Mouse (Mus musculus) MEL (cell line): ENCODE measurements around the gene S1pr4. TPM values are rescaled to one million over a fixed set of nuclear protein-coding genes. Genes with fewer than 3 reads are reported as not detected.

Source experiments
- DNase-seq: peaks from one replicate; pipeline ENCODE4 v3.0.0; 2011; ENCODE audit warnings: low read depth, low spot score
- H3K27ac ChIP-seq: 2 replicates; pipeline ENCODE4 v1.5.1; 2012; ENCODE audit warnings: low read depth, mild to moderate bottlenecking, control low read depth, low read length, moderate library complexity; ENCODE audit not compliant: control insufficient read depth
- H3K27me3 ChIP-seq, 2 experiments: fragments of 150-350 bp in 1 of 2; sonication (generic) in 1 of 2; 2 replicates each; pipeline ENCODE4 v1.6.1; 2012; ENCODE audit warnings: low read length in 2 of 2, mild to moderate bottlenecking in 2 of 2, improper control_type of control experiment in 1 of 2, moderate library complexity in 1 of 2; ENCODE audit not compliant: insufficient read depth in 2 of 2, control insufficient read depth in 1 of 2
- H3K36me3 ChIP-seq, 2 experiments: 2 replicates each; pipeline ENCODE4 v1.6.1; 2012 to 2014; ENCODE audit warnings: low read length in 2 of 2, improper control_type of control experiment in 1 of 2, inconsistent platforms in 1 of 2, mild to moderate bottlenecking in 1 of 2; ENCODE audit not compliant: insufficient read depth in 2 of 2, control insufficient read depth in 1 of 2
- H3K4me1 ChIP-seq, 2 experiments: fragments of 150-350 bp in 1 of 2; sonication (generic) in 1 of 2; 2 replicates each; pipeline ENCODE4 v1.6.1; 2012; ENCODE audit warnings: low read length in 2 of 2, improper control_type of control experiment in 1 of 2, mild to moderate bottlenecking in 1 of 2; ENCODE audit not compliant: insufficient read depth in 2 of 2, control insufficient read depth in 1 of 2
- H3K4me3 ChIP-seq, 2 experiments: fragments of 150-350 bp in 1 of 2; sonication (generic) in 1 of 2; 2 replicates each; pipeline ENCODE4 v1.5.1; 2012; ENCODE audit warnings: low read depth in 2 of 2, low read length in 2 of 2, mild to moderate bottlenecking in 2 of 2, moderate library complexity in 2 of 2, control low read depth in 1 of 2, improper control_type of control experiment in 1 of 2; ENCODE audit not compliant: control insufficient read depth in 1 of 2, insufficient read depth in 1 of 2
- H3K79me2 ChIP-seq: 2 replicates; pipeline ENCODE4 v1.6.1; 2012; ENCODE audit warnings: mild to moderate bottlenecking, low read length, moderate library complexity; ENCODE audit not compliant: control insufficient read depth, poor library complexity, insufficient read depth
- H3K9ac ChIP-seq: 2 replicates; pipeline ENCODE4 v1.6.1; 2012; ENCODE audit warnings: low read depth, mild to moderate bottlenecking, control low read depth, low read length, moderate library complexity; ENCODE audit not compliant: control insufficient read depth, poor library complexity, severe bottlenecking
- H3K9me3 ChIP-seq: fragments of 150-350 bp; sonication (generic); replicated peaks from 2 replicates; pipeline ENCODE4 v1.6.1; 2012; ENCODE audit warnings: mild to moderate bottlenecking, low read length, improper control_type of control experiment, moderate library complexity; ENCODE audit not compliant: insufficient read depth
- CTCF ChIP-seq, 3 experiments: IDR thresholded peaks in 2 of 3; conservative IDR thresholded peaks in 1 of 3; 2 replicates each; pipeline ENCODE4 v1.5.1; 2011 to 2012; ENCODE audit warnings: low read length in 3 of 3, low read depth in 2 of 3, mild to moderate bottlenecking in 2 of 3, improper control_type of control experiment in 1 of 3, inconsistent platforms in 1 of 3, mixed read lengths in 1 of 3, moderate library complexity in 1 of 3; ENCODE audit not compliant: control insufficient read depth in 1 of 3, insufficient read depth in 1 of 3, poor library complexity in 1 of 3, severe bottlenecking in 1 of 3
- E2F4 ChIP-seq: IDR thresholded peaks from 2 replicates; pipeline ENCODE4 v1.6.1; 2011; ENCODE audit warnings: low read depth, low read length, improper control_type of control experiment, borderline replicate concordance
- ELF1 ChIP-seq: IDR thresholded peaks from 2 replicates; pipeline ENCODE4 v1.6.1; 2014; ENCODE audit warnings: low read depth, mild to moderate bottlenecking, inconsistent platforms, low read length, improper control_type of control experiment, moderate library complexity
- ETS1 ChIP-seq: IDR thresholded peaks from 2 replicates; pipeline ENCODE4 v1.6.1; 2012; ENCODE audit warnings: low read depth, mild to moderate bottlenecking, inconsistent platforms, low read length, improper control_type of control experiment, moderate library complexity
- GABPA ChIP-seq: IDR thresholded peaks from 2 replicates; pipeline ENCODE4 v1.6.1; 2012; ENCODE audit warnings: low read depth, mild to moderate bottlenecking, inconsistent platforms, low read length, improper control_type of control experiment, moderate library complexity
- KAT2A ChIP-seq: conservative IDR thresholded peaks from 2 replicates; pipeline ENCODE4 v1.6.1; 2012; ENCODE audit warnings: low read depth, low read length, improper control_type of control experiment, inconsistent platforms
- MAFK ChIP-seq: IDR thresholded peaks from 2 replicates; pipeline ENCODE4 v1.6.1; 2011; ENCODE audit warnings: low read depth, mild to moderate bottlenecking, low read length, improper control_type of control experiment, borderline replicate concordance
- MEF2A ChIP-seq: IDR thresholded peaks from 2 replicates; pipeline ENCODE4 v1.6.1; 2014; ENCODE audit warnings: low read depth, mild to moderate bottlenecking, inconsistent platforms, low read length, improper control_type of control experiment; ENCODE audit not compliant: poor library complexity, insufficient replicate concordance, severe bottlenecking; ENCODE audit errors: extremely low read depth
- MXI1 ChIP-seq: IDR thresholded peaks from 2 replicates; pipeline ENCODE4 v1.6.1; 2011; ENCODE audit warnings: mild to moderate bottlenecking, low read depth, low read length, improper control_type of control experiment
- MYC ChIP-seq: IDR thresholded peaks from 2 replicates; pipeline ENCODE4 v1.6.1; 2011; ENCODE audit warnings: low read depth, mild to moderate bottlenecking, low read length, improper control_type of control experiment, moderate library complexity
- POLR2A ChIP-seq, 2 experiments: IDR thresholded peaks; 2 replicates each; pipeline ENCODE4 v1.6.1; 2011 to 2012; ENCODE audit warnings: low read length in 2 of 2, mild to moderate bottlenecking in 2 of 2, control low read depth in 1 of 2, improper control_type of control experiment in 1 of 2, low read depth in 1 of 2, moderate library complexity in 1 of 2; ENCODE audit not compliant: control insufficient read depth in 1 of 2, insufficient read depth in 1 of 2, poor library complexity in 1 of 2
- POLR2AphosphoS2 ChIP-seq: IDR thresholded peaks from 2 replicates; pipeline ENCODE4 v1.6.1; 2011; ENCODE audit warnings: low read length, improper control_type of control experiment
- SIN3A ChIP-seq: IDR thresholded peaks from 2 replicates; pipeline ENCODE4 v1.6.1; 2012; ENCODE audit warnings: low read length, improper control_type of control experiment, inconsistent platforms
- SMC3 ChIP-seq: IDR thresholded peaks from 2 replicates; pipeline ENCODE4 v1.6.1; 2011; ENCODE audit warnings: low read depth, low read length, improper control_type of control experiment
- TAL1 ChIP-seq: IDR thresholded peaks from 2 replicates; pipeline ENCODE4 v1.6.1; 2012; ENCODE audit warnings: mild to moderate bottlenecking, inconsistent platforms, low read length, moderate library complexity, mixed read lengths
- USF2 ChIP-seq, 2 experiments: IDR thresholded peaks; 2 replicates each; pipeline ENCODE4 v1.6.1; 2011 to 2012; ENCODE audit warnings: improper control_type of control experiment in 2 of 2, low read length in 2 of 2, borderline replicate concordance in 1 of 2, inconsistent platforms in 1 of 2, low read depth in 1 of 2, mild to moderate bottlenecking in 1 of 2; ENCODE audit not compliant: insufficient read depth in 1 of 2
- ZC3H11A ChIP-seq: IDR thresholded peaks from 2 replicates; pipeline ENCODE4 v1.6.1; 2012; ENCODE audit warnings: low read depth, mild to moderate bottlenecking, inconsistent platforms, low read length, improper control_type of control experiment
- ZKSCAN1 ChIP-seq: IDR thresholded peaks from 2 replicates; pipeline ENCODE4 v1.6.1; 2012; ENCODE audit warnings: low read depth, mild to moderate bottlenecking, inconsistent platforms, low read length, improper control_type of control experiment, moderate library complexity
- ZMIZ1 ChIP-seq: IDR thresholded peaks from 2 replicates; pipeline ENCODE4 v1.6.1; 2012; ENCODE audit warnings: low read depth, mild to moderate bottlenecking, inconsistent platforms, low read length, improper control_type of control experiment, moderate library complexity
- ZNF384 ChIP-seq: IDR thresholded peaks from 2 replicates; pipeline ENCODE4 v1.6.1; 2012; ENCODE audit warnings: low read depth, mild to moderate bottlenecking, inconsistent platforms, low read length, improper control_type of control experiment
- polyA plus RNA-seq, 2 experiments: library from polyadenylated mRNA; stranded (reverse) in 1 of 2; unstranded in 1 of 2; fragments of >175 nt in 1 of 2; fragments of >200 nt in 1 of 2; gene quantifications; 2 replicates each; pipeline versions ENCODE4 v1.2.1 to v1.2.4; 2012; ENCODE audit warnings: low replicate concordance in 2 of 2, low read depth in 1 of 2; ENCODE audit not compliant: insufficient read length in 2 of 2, insufficient read depth in 1 of 2, missing spikeins in 1 of 2
- total RNA-seq: library from RNA; depleted of rRNA; stranded (reverse); fragments of 300-350 nt; gene quantifications from 2 replicates; pipeline ENCODE4 v1.2.3, GENCODE M21; 2012

Gene S1pr4
- total and polyA plus RNA-seq, 3 experiments: 1.6 to 2.1 TPM; not detected in 1

DNA sequence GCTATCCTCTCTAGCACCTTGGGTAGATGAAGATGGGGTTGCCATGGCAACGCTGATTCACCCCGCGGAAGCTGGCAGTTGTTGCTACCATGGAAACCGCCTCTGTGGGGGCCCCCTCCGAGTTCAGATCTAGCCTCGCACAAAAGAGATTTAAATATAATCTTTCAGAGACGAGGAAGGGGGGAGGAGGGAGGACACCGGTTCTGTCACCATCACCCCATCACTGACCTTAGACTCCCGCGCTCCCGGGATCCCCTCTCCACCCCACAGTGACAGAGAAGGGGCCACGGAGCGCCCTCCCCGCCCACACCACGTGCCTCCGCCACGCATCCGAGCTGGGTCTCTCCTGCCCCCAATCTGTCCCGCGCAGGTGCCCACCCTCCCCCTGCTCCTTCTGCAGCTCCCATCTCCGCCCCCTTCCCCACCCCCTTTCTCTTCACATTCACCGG is 26.9 kb downstream of the S1pr4 start:
- H3K27ac ChIP-seq: no peak overlapping the region
- no peak overlapping the region for H3K9ac ChIP-seq
- no peaks in the 10 kb centered on the region for H3K9me3 ChIP-seq
- no peak overlapping the region for H3K4me3 ChIP-seq
- no peaks in the 10 kb centered on the region for H3K79me2 ChIP-seq
- H3K36me3 ChIP-seq: no peaks in the 10 kb centered on the region
- no peaks in the 10 kb centered on the region for H3K4me1 ChIP-seq
- H3K27me3 ChIP-seq: no peaks in the 10 kb centered on the region
- no peak for TF ChIP-seq USF2 (IDR thresholded peaks at IDR 0.05; ENCODE audit: borderline replicate concordance in 1 of 2, insufficient read depth in 1 of 2, low read depth in 1 of 2, low read length in 2 of 2)
- TF ChIP-seq ZNF384: no peak
- no peak for TF ChIP-seq GABPA
- no peak for TF ChIP-seq SIN3A
- TF ChIP-seq, all 39 proteins: peak for 0
- peak; percentile 32 for DNase-seq

DNA sequence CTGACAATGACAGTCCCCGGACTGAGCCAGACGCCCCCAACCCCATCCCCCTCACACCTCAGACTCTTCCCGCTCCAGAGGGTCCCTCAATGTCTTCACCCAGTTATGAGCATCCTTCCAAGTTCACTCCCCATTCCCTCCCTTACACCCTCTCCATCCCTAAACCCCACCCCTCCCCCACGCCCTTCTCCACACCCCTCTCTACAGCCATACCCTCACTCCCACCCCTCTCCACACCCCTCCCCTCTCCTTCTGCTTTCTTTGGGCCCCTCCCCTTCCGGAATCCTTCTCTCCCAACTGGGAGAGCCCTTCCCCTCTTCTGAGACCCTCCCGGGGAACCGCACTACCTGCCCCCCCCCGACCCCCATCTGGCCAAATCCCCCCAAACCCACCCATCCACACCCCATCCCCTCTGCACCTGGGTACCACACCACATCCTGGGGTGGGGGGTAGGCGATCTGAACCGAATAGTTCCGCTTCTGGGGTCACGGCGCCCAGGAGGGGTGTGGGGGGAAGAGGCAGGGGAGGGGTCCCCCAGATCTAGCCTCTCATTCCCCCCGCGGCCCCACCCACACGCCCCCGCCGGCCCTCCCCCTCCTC is 27.4 kb downstream of the S1pr4 start:
- TF ChIP-seq CTCF (IDR thresholded peaks at IDR 0.05 in 2 of 3, conservative IDR thresholded peaks at IDR 0.05 in 1 of 3; ENCODE audit: control insufficient read depth in 1 of 3, insufficient read depth in 1 of 3, low read depth in 2 of 3, low read length in 3 of 3, poor library complexity in 1 of 3, severe bottlenecking in 1 of 3): no peak
- TF ChIP-seq E2F4: no peak
- no peak for TF ChIP-seq USF2 (IDR thresholded peaks at IDR 0.05; ENCODE audit: borderline replicate concordance in 1 of 2, insufficient read depth in 1 of 2, low read depth in 1 of 2, low read length in 2 of 2)
- no peak for TF ChIP-seq KAT2A
- TF ChIP-seq MAFK: no peak
- no peak for TF ChIP-seq MEF2A
- TF ChIP-seq ELF1: no peak
- no peak for TF ChIP-seq ETS1
- no peak for TF ChIP-seq SIN3A
- TF ChIP-seq ZC3H11A: no peak
- TF ChIP-seq POLR2AphosphoS2: no peak
- no peak for TF ChIP-seq MYC
- TF ChIP-seq ZKSCAN1: no peak
- TF ChIP-seq TAL1: no peak
- no peak for TF ChIP-seq SMC3
- TF ChIP-seq ZMIZ1: no peak
- no peak for TF ChIP-seq MXI1
- no peak for TF ChIP-seq POLR2A (IDR thresholded peaks at IDR 0.05; ENCODE audit: control insufficient read depth in 1 of 2, insufficient read depth in 1 of 2, low read depth in 1 of 2, low read length in 2 of 2, poor library complexity in 1 of 2)
- Histone ChIP-seq H3K27ac (no peak overlapping the region), H3K4me3 (no peak overlapping the region), H3K4me1 (no peaks in the 10 kb centered on the region), H3K27me3 (no peaks in the 10 kb centered on the region), H3K36me3 (no peaks in the 10 kb centered on the region), H3K9ac (no peak overlapping the region), H3K9me3 (no peaks in the 10 kb centered on the region), H3K79me2 (no peaks in the 10 kb centered on the region)
- no peak for DNase-seq
